Mouse (Mus musculus) megakaryocyte, embryonic 14.5 days (primary cell): ENCODE results near the gene Ewsr1. TPM values are rescaled to one million over a fixed set of nuclear protein-coding genes. Genes with fewer than 3 reads are reported as not detected.

Experiments
- H3K27me3 ChIP-seq: replicated peaks from 2 replicates; pipeline ENCODE3; 2012; ENCODE audit warnings: inconsistent platforms
- H3K36me3 ChIP-seq: replicated peaks from 2 replicates; pipeline ENCODE3; 2012; ENCODE audit warnings: low read length, inconsistent platforms, mixed read lengths
- H3K4me1 ChIP-seq: 2 replicates; pipeline ENCODE4 v1.6.1; 2012; ENCODE audit warnings: inconsistent platforms
- H3K4me3 ChIP-seq: replicated peaks from 2 replicates; pipeline ENCODE3; 2012; ENCODE audit warnings: moderate library complexity, mild to moderate bottlenecking, inconsistent platforms
- H3K9me3 ChIP-seq: 2 replicates; pipeline ENCODE4 v1.6.1; 2012; ENCODE audit warnings: inconsistent platforms
- FLI1 ChIP-seq: IDR thresholded peaks from 2 replicates; pipeline ENCODE4 v1.6.1; 2012; ENCODE audit warnings: low read length, inconsistent platforms, mixed read lengths
- GATA1 ChIP-seq: IDR thresholded peaks from 3 replicates; pipeline ENCODE4 v1.6.1; 2012; ENCODE audit warnings: mixed read lengths, low read length, inconsistent platforms, borderline replicate concordance
- polyA plus RNA-seq: library from polyadenylated mRNA; stranded (reverse); fragments of >175 nt; gene quantifications from 2 replicates; pipeline ENCODE4 v1.2.3, GENCODE M21; 2012; ENCODE audit warnings: low replicate concordance; ENCODE audit not compliant: insufficient read depth

Gene Ewsr1
- 186 and 838 TPM in 2 replicates for polyA plus RNA-seq

GRCm38 (mm10) chr11:5098736-5099542 is at the start of gene Ewsr1, which contains the start of gene Rhbdd3:
TSS of gene Ewsr1 (minus strand) at chr11:5099266.
TSS of gene Rhbdd3 (plus strand) at chr11:5098926.
- no peaks in the 10 kb centered on the region for H3K27me3 ChIP-seq
- no peaks in the 10 kb centered on the region for H3K9me3 ChIP-seq
- H3K4me3 ChIP-seq, result peak within 1 kb of the TSS; percentile 98
- peaks cover 52% of the 10 kb centered on the region for H3K4me1 ChIP-seq
- peaks cover 47% of the 10 kb centered on the region for H3K36me3 ChIP-seq
- TF ChIP-seq GATA1, result no peak

GRCm38 (mm10) chr11:5145600-5145999 is 46.5 kb upstream of the Ewsr1 start:
- Histone ChIP-seq H3K27me3 (peaks cover 72% of the 10 kb centered on the region), H3K9me3 (no peaks in the 10 kb centered on the region), H3K4me1 (peaks cover 34% of the 10 kb centered on the region), H3K36me3 (no peaks in the 10 kb centered on the region), H3K4me3 (no peak overlapping the region)
- TF ChIP-seq FLI1, result no peak

GRCm38 (mm10) chr11:5141965-5142364 is 42.9 kb upstream of the Ewsr1 start:
- TF ChIP-seq GATA1 (no peak), FLI1 (no peak)
- H3K27me3 ChIP-seq, result peaks cover 71% of the 10 kb centered on the region
- H3K9me3 ChIP-seq, result no peaks in the 10 kb centered on the region
- peaks cover 22% of the 10 kb centered on the region for H3K4me1 ChIP-seq
- no peaks in the 10 kb centered on the region for H3K36me3 ChIP-seq
- H3K4me3 ChIP-seq, result no peak overlapping the region

GRCm38 (mm10) chr11:5141252-5141651 is 42.2 kb upstream of the Ewsr1 start:
- Histone ChIP-seq H3K36me3 (no peaks in the 10 kb centered on the region), H3K4me1 (peaks cover 22% of the 10 kb centered on the region), H3K27me3 (peaks cover 76% of the 10 kb centered on the region), H3K4me3 (no peak overlapping the region), H3K9me3 (no peaks in the 10 kb centered on the region)
- TF ChIP-seq GATA1 (no peak), FLI1 (no peak)

GRCm38 (mm10) chr11:5140619-5141018 is 41.6 kb upstream of the Ewsr1 start:
- H3K36me3 ChIP-seq, result no peaks in the 10 kb centered on the region
- TF ChIP-seq FLI1 (no peak), GATA1 (no peak)
- no peaks in the 10 kb centered on the region for H3K9me3 ChIP-seq
- peak overlapping the region; percentile 62 for H3K4me3 ChIP-seq
- H3K27me3 ChIP-seq, result peaks cover 77% of the 10 kb centered on the region
- H3K4me1 ChIP-seq, result peaks cover 18% of the 10 kb centered on the region

GRCm38 (mm10) chr11:5139372-5139771 is 40.3 kb upstream of the Ewsr1 start:
- Histone ChIP-seq H3K27me3 (peaks cover 82% of the 10 kb centered on the region), H3K36me3 (no peaks in the 10 kb centered on the region), H3K4me1 (peaks cover 18% of the 10 kb centered on the region), H3K4me3 (no peak overlapping the region), H3K9me3 (no peaks in the 10 kb centered on the region)
- TF ChIP-seq GATA1 (no peak), FLI1 (no peak)

- TF ChIP-seq GATA1, result no peak
- no peak for TF ChIP-seq FLI1
- no peak overlapping the region for H3K4me3 ChIP-seq
- peaks cover 18% of the 10 kb centered on the region for H3K4me1 ChIP-seq
- H3K36me3 ChIP-seq, result no peaks in the 10 kb centered on the region
- peaks cover 80% of the 10 kb centered on the region for H3K27me3 ChIP-seq
- no peaks in the 10 kb centered on the region for H3K9me3 ChIP-seq
These were observed 39.6 kb upstream of the Ewsr1 start for GRCm38 (mm10) chr11:5138642-5139041.

GRCm38 (mm10) chr11:5135914-5136313 is 36.8 kb upstream of the Ewsr1 start:
- Histone ChIP-seq H3K36me3 (no peaks in the 10 kb centered on the region), H3K4me3 (no peak overlapping the region), H3K9me3 (no peaks in the 10 kb centered on the region), H3K27me3 (peaks cover 73% of the 10 kb centered on the region), H3K4me1 (peaks cover 13% of the 10 kb centered on the region)
- TF ChIP-seq FLI1, result no peak
- no peak for TF ChIP-seq GATA1

- no peaks in the 10 kb centered on the region; the same call in none of the 2 replicates for H3K4me1 ChIP-seq
- TF ChIP-seq GATA1 (no peak), FLI1 (no peak)
- H3K36me3 ChIP-seq, result no peaks in the 10 kb centered on the region
- peaks cover 76% of the 10 kb centered on the region for H3K27me3 ChIP-seq
- no peak overlapping the region for H3K4me3 ChIP-seq
- no peaks in the 10 kb centered on the region for H3K9me3 ChIP-seq
These were observed 33.7 kb upstream of the Ewsr1 start for GRCm38 (mm10) chr11:5132751-5133150.

GRCm38 (mm10) chr11:5130111-5130665 is 31.1 kb upstream of the Ewsr1 start:
- Histone ChIP-seq H3K9me3 (no peaks in the 10 kb centered on the region), H3K4me3 (no peak overlapping the region), H3K4me1 (no peaks in the 10 kb centered on the region; the same call in none of the 2 replicates), H3K36me3 (no peaks in the 10 kb centered on the region), H3K27me3 (peaks cover 60% of the 10 kb centered on the region)
- TF ChIP-seq FLI1, result no peak
- no peak for TF ChIP-seq GATA1
